Mouse (Mus musculus) intestine, embryonic 14.5 days (tissue): Measurements from ENCODE around the gene Ehbp1l1. TPM values are rescaled to one million over a fixed set of nuclear protein-coding genes. Genes with fewer than 3 reads are reported as not detected.

Experiments
- ATAC-seq: fragments of 200-750 bp; cut with Nextera tagmentation; replicated peaks from 2 replicates; pipeline ENCODE4 v1.8.0; 2017; ENCODE audit warnings: low read depth, moderate number of reproducible peaks, moderate TSS enrichment, moderate library complexity; ENCODE audit not compliant: low FRiP score, low TSS enrichment
- DNase-seq: peaks from one replicate; pipeline ENCODE4 v3.0.0-alpha.2; 2018; ENCODE audit warnings: low spot score
- H3K27ac ChIP-seq: fragments of 300-500 bp; sonication (generic); 2 replicates; pipeline ENCODE4 v1.5.1; 2014; ENCODE audit warnings: low read depth, mild to moderate bottlenecking, control low read depth
- H3K27me3 ChIP-seq: fragments of 300-500 bp; sonication (generic); replicated peaks from 2 replicates; pipeline ENCODE4 v1.6.1; 2014; ENCODE audit warnings: low read length, control low read depth; ENCODE audit not compliant: control insufficient read depth, insufficient read depth
- H3K36me3 ChIP-seq: fragments of 300-500 bp; sonication (generic); 2 replicates; pipeline ENCODE4 v1.6.1; 2014; ENCODE audit warnings: low read length, control low read depth; ENCODE audit not compliant: control insufficient read depth, insufficient read depth
- H3K4me1 ChIP-seq: fragments of 300-500 bp; sonication (generic); replicated peaks from 2 replicates; pipeline ENCODE4 v1.6.1; 2014; ENCODE audit warnings: low read length, control low read depth, mixed read lengths; ENCODE audit not compliant: control insufficient read depth, insufficient read depth
- H3K4me2 ChIP-seq: fragments of 300-500 bp; sonication (generic); 2 replicates; pipeline ENCODE4 v1.6.1; 2014; ENCODE audit warnings: low read length
- H3K4me3 ChIP-seq: fragments of 300-500 bp; sonication (generic); 2 replicates; pipeline ENCODE4 v1.5.1; 2014; ENCODE audit warnings: low read depth, low read length, control low read depth, mixed read lengths
- H3K9ac ChIP-seq: fragments of 300-500 bp; sonication (generic); 2 replicates; pipeline ENCODE4 v1.6.1; 2014; ENCODE audit warnings: mild to moderate bottlenecking, low read length
- H3K9me3 ChIP-seq: fragments of 300-500 bp; sonication (generic); 2 replicates; pipeline ENCODE4 v1.6.1; 2016; ENCODE audit warnings: low read length, control low read depth; ENCODE audit not compliant: control insufficient read depth
- WGBS: fragments of 180-500 bp; shearing (Covaris S2); extraction: QIAGEN DNeasy Blood & Tissue Kit; methylation state at CpG from one replicate; pipeline ENCODE4 v1.1.7; 2014; 5-methylcytosine and 5-hydroxymethylcytosine counted together
- polyA plus RNA-seq: library from polyadenylated mRNA; unstranded; fragments of >200 nt; fragmentation: Nextera tagmentation; extraction: Ambion mirVana; gene quantifications from 2 replicates; pipeline ENCODE4 v1.2.1, GENCODE M21; 2014

The Ehbp1l1 gene
- polyA plus RNA-seq, 1 experiment from 2014 or later, result 29.6 TPM

DNA sequence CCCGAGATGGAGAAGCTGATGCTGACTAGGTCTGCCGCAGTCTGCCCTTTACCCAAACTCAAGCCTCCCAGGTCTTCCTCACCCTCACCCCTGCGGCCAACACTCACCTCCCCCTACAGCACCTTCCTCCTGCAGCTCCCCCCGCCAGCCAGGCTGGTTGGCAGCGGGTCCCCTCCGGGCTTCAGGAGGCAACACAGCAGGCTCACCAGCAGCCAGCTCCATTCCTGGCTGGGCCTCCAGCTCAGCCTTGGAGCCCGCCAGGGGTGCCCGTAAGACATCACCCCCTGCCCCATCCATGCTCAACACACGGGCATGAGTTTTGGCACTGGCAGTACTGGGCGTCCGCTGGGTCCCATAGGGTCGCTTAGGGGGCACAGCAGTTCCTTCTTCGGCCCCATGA, 41.1 kb downstream of the Ehbp1l1 start:
- Histone ChIP-seq H3K4me2 (no peak overlapping the region), H3K27me3 (no peaks in the 10 kb centered on the region), H3K9ac (no peak overlapping the region), H3K36me3 (peaks cover 66% of the 10 kb centered on the region), H3K4me3 (no peak overlapping the region), H3K9me3 (no peaks in the 10 kb centered on the region), H3K27ac (no peak overlapping the region), H3K4me1 (peaks cover 8% of the 10 kb centered on the region)
- ATAC-seq, result no peak
- DNase-seq, result no peak
- 96% methylated on average over 13 of the region's 13 CpGs for WGBS

DNA sequence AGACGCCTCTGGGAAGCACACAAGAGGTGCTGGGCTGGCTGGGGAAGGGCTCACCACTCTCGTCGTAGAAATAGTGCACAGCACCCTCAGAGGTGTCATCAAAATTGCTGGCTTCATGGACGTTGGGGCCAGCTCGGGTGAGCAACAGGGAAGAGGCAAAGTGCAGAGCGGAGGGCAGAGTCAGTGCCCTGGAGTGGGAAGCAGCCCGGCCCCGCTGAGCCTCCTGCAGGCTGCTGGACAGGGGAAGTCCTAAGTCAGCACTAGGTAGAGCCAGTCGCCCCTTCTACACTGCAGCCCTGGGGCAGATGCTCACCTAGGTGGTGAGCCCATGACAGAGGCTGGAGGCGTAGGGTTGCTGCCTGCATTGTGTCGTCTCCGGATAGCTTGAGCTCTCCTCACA, 41.9 kb downstream of the Ehbp1l1 start:
- Histone ChIP-seq H3K4me2 (no peak overlapping the region), H3K9ac (no peak overlapping the region), H3K27ac (no peak overlapping the region), H3K9me3 (no peaks in the 10 kb centered on the region), H3K4me3 (no peak overlapping the region), H3K27me3 (no peaks in the 10 kb centered on the region), H3K36me3 (peaks cover 73% of the 10 kb centered on the region), H3K4me1 (peaks cover 8% of the 10 kb centered on the region)
- ATAC-seq (no peak), DNase-seq (no peak)
- 96% methylated on average over 12 of the region's 12 CpGs for WGBS

DNA sequence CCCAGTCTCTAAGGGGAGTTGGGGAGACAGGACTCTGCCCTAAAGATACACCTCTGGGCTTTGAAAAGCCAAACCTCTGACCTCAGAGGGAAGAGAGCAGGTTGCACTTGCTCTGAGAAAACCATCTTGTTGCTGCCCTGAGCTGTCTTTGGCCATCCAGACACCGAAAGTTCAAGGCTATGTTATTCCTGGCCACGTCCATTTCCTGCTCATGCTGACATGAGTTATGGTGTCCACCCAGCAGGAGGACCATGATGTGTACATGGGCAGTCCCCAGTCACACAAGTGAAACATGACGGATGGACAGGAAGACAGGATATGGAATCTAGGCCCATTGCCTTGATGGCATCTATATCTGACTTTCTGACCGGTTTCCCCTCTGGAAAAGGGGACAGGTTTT, 45.7 kb downstream of the Ehbp1l1 start:
- no peak overlapping the region for H3K27ac ChIP-seq
- WGBS, result 77% methylated on average over 4 of the region's 4 CpGs
- peaks cover 94% of the 10 kb centered on the region for H3K36me3 ChIP-seq
- ATAC-seq (no peak), DNase-seq (no peak)
- no peak overlapping the region for H3K4me3 ChIP-seq
- H3K27me3 ChIP-seq, result no peaks in the 10 kb centered on the region
- H3K4me2 ChIP-seq, result no peak overlapping the region
- no peaks in the 10 kb centered on the region for H3K9me3 ChIP-seq
- H3K4me1 ChIP-seq, result no peaks in the 10 kb centered on the region
- no peak overlapping the region for H3K9ac ChIP-seq

DNA sequence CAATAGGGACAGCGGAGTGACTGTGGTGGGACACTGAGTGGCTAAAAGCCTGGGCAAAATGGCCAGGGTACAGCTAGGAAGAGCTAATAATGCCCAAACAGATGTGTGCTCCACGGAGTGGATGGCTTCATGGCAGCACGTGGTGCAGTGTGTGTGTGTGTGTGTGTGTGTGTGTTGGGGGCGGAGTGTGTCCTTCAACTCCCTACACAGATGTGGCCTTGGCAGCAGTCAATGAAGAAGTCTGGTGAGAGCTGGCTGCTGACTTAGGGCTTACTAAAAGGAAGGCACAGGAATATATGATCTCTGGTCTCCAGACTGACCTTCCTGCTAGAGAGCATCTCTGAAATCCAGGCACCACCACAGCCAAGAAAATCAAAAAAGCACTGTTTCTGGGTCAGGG, 57.7 kb downstream of the Ehbp1l1 start:
- Histone ChIP-seq H3K27me3 (no peaks in the 10 kb centered on the region), H3K9me3 (no peaks in the 10 kb centered on the region), H3K4me1 (peaks cover 5% of the 10 kb centered on the region; the same call in 1 of the 2 replicates), H3K4me3 (no peak overlapping the region), H3K4me2 (no peak overlapping the region), H3K9ac (no peak overlapping the region), H3K27ac (no peak overlapping the region), H3K36me3 (peaks cover 75% of the 10 kb centered on the region)
- DNase-seq (no peak), ATAC-seq (no peak)
- WGBS, result 89% methylated on average over 4 of the region's 4 CpGs

DNA sequence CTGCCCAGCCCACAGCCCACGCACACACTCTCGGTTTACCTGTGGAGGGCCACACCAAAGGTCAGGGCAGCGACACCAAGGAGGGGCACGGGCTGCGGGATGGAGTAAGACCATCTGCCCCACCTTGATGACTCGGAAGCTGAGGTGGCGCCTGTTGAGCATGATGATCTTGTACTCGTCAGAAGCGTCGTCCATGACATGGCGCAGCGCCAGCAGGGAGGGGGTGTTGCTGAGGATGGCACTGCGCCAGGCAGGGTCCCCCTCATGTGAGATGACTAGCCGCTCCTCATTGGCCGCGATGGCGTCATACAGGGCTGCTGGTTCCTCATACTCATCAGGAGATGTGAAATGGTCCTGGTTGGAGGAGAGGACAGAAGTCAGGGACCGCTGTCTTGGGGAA, 59.7 kb downstream of the Ehbp1l1 start:
- Histone ChIP-seq H3K9ac (no peak overlapping the region), H3K4me1 (peaks cover 15% of the 10 kb centered on the region), H3K9me3 (no peaks in the 10 kb centered on the region), H3K27me3 (no peaks in the 10 kb centered on the region), H3K4me2 (no peak overlapping the region), H3K27ac (no peak overlapping the region), H3K4me3 (no peak overlapping the region), H3K36me3 (peaks cover 55% of the 10 kb centered on the region)
- DNase-seq, result no peak
- ATAC-seq, result no peak
- WGBS, result 89% methylated on average over 18 of the region's 18 CpGs

DNA sequence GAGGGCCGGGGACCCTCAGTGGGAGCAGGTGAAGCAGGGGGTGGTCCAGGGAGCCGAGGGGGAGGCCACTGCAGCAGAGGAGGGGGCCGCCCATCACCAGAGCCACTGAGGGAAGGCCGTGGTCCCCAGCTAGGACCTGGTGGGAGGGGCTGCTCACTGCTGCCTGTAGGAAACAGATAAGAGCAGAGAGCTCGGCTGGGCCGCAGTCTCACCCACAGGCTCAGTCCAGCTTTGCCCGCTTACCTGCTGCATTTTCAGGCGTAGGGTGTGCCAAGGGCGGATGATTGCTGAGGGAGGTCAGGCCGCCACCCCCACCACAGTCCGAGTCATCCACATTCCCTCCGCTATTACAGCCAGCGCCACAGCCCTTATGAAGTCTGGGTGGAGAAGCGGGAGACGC, 60.7 kb downstream of the Ehbp1l1 start:
- no peak overlapping the region for H3K27ac ChIP-seq
- H3K27me3 ChIP-seq, result no peaks in the 10 kb centered on the region
- ATAC-seq (no peak), DNase-seq (no peak)
- no peak overlapping the region for H3K9ac ChIP-seq
- peaks cover 52% of the 10 kb centered on the region for H3K36me3 ChIP-seq
- H3K4me2 ChIP-seq, result no peak overlapping the region
- peaks cover 15% of the 10 kb centered on the region for H3K4me1 ChIP-seq
- H3K4me3 ChIP-seq, result no peak overlapping the region
- no peaks in the 10 kb centered on the region for H3K9me3 ChIP-seq
- WGBS, result 81% methylated on average over 15 of the region's 15 CpGs

DNA sequence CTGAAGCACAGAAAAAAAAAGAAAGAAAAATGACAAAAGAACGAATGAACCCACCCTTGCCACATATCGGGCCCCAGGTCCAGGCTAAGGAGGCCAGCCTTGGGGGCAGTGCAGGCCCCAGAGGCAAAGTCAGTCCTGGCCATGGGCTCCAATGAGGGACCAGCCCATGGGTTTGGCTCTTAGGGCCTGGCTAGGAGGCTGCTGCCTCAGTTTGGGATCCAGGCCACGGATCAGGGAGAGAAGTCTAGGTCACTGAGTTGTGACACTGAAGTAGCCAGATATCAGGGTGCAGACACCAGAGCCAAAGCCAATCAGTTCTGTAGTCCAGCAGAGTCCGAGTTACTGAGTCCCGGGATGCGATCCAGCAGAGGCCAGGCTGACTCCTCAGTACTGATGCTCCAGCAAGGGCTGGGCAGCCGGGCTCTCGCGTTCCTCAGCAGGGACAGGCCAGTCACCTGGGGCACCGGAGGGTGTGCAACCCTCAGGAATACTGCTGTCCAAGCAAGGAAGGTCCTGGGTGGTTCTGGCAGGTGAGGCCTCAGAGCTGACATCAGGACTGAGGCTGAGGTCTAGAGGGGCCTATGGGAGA, 61.4 kb downstream of the Ehbp1l1 start:
- DNase-seq (no peak), ATAC-seq (no peak)
- Histone ChIP-seq H3K36me3 (peaks cover 58% of the 10 kb centered on the region), H3K27ac (no peak overlapping the region), H3K9me3 (no peaks in the 10 kb centered on the region), H3K27me3 (no peaks in the 10 kb centered on the region), H3K4me2 (no peak overlapping the region), H3K4me3 (no peak overlapping the region), H3K4me1 (peaks cover 15% of the 10 kb centered on the region), H3K9ac (no peak overlapping the region)
- 88% methylated on average over 10 of the region's 10 CpGs for WGBS

DNA sequence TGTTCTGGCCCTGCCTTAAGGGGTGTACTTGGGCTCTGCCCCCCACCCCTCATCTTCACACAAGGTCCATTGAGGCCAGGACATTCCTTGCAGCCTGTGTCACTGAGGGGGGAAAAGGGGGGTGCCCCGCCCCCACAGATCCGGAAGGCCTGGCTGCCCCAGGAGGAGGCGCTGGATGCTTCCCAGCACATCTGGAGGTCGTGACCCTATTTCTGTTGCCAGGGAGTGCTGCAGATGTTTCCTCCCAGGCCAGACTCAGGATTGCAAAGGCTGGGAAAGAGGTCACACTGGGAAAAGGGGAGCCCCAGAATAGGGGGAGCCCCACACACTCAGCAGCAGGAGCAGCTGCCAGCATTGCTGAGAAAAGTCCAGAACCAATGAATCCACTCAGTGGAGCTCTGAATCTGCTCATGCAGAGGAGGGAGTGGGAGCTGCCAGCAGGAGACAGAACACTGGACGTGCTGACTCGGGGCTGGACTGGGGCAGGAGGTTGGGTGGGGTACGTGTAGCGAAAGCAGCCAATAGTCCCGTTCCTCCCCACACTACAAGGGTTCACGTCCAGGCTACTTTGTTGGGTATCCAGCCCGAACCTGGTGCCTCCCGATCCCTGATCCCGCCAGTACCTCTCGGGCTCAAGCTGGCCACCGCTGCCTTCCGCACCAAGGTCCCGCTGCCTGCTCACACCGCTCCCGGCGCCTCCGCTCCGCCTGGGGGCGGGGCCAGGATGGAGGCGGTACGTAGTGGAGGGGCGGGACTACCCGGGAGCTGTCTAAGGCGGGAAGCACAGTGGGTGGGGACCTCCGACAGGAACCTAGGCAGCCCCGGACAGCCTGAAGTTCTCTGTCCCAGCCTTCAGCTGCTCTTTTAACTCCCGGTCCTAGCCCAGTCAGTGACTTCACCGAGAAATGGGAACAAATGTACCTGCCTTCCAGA, 62.9 kb downstream of the Ehbp1l1 start, which contains the start of gene Sipa1:
Sipa1 (minus strand) TSS at position 727 of the 933 bp plus-strand sequence.
- Histone ChIP-seq H3K9ac (peak within 1 kb of the TSS; percentile 46), H3K27me3 (no peaks in the 10 kb centered on the region), H3K27ac (peak within 1 kb of the TSS; percentile 76), H3K4me2 (peak within 1 kb of the TSS; percentile 60), H3K4me3 (peak within 1 kb of the TSS; percentile 56), H3K4me1 (peaks cover 15% of the 10 kb centered on the region), H3K9me3 (no peaks in the 10 kb centered on the region), H3K36me3 (peaks cover 53% of the 10 kb centered on the region)
- ATAC-seq (peak; percentile 91), DNase-seq (peak; percentile 95)
- 2% methylated on average over 28 of the region's 32 CpGs for WGBS
